9 mouse cellular contexts compared by ENCODE assay signal in the genomic region with DNA sequence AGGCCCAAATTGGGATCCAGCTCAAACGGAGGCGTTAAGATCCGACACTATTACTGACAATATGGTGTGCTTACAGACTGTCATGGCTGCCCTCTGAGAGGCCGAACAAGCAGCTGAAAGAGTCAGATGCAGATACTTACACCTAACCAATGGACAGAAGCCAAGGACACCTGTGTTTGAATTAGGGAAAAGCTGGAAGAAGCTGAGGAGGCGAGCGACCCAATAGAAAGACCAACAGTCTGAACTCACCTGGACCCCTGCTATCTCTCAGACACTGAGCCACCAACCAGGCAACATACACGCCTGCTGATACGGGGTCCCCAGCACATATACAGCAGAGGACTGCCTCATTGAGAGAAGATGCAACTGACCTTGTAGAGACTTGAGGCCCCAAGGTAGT. TPM values are rescaled to one million over a fixed set of nuclear protein-coding genes. Genes with fewer than 3 reads are reported as not detected.
DNase-seq lines count a peak whose midpoint lies in the region; ATAC-seq lines count a peak whose summit lies in the region.
"Had no signal": no experiment of that assay in that cellular context is flagged by ENCODE, and none has a peak within 500 bp of the region (broad histone marks: within the 10 kb centered on the region; RNA-seq: fewer than 3 reads in every experiment).

A gene (plus strand): TSS at position 301 of the 400 bp plus-strand sequence.

- no peaks in the 10 kb centered on the region for H3K9me3 ChIP-seq in kidney, embryonic 15.5 days (replicated peaks)
- H3K9me3 ChIP-seq: liver, embryonic 13.5 days had no signal

- H3K4me3 ChIP-seq in kidney, embryonic 15.5 days (replicated peaks), result no peak within 1 kb of the TSS
- H3K4me3 ChIP-seq: liver, embryonic 13.5 days had no signal

- ATAC-seq in kidney, embryonic 15.5 days (replicated peaks; ENCODE audit: low FRiP score), result no peak
- ATAC-seq in hematopoietic stem cell, adult 5-6 weeks (replicated peaks in 1 of 2; ENCODE audit: insufficient read depth in 1 of 2, low FRiP score in 2 of 2, low TSS enrichment in 1 of 2, low read depth in 1 of 2, poor library complexity in 2 of 2, severe bottlenecking in 2 of 2), result no peak
- no peak for ATAC-seq in megakaryocyte progenitor cell, adult 5-6 weeks (replicated peaks; ENCODE audit: poor library complexity)
- ATAC-seq in frontal cortex, adult (ENCODE audit: low TSS enrichment), result no peak

- no peak within 1 kb of the TSS for H3K27ac ChIP-seq in kidney, embryonic 15.5 days
- H3K27ac ChIP-seq: liver, embryonic 13.5 days had no signal

- no peaks in the 10 kb centered on the region for H3K27me3 ChIP-seq in kidney, embryonic 15.5 days
- H3K27me3 ChIP-seq: liver, embryonic 13.5 days had no signal

- H3K36me3 ChIP-seq in kidney, embryonic 15.5 days, result no peaks in the 10 kb centered on the region
- H3K36me3 ChIP-seq: liver, embryonic 13.5 days had no signal

- no peak for DNase-seq in kidney, adult 11 months
- no peak for DNase-seq in adrenal gland, postnatal 36 days
- no peak for DNase-seq in thymus, postnatal 36 days
- DNase-seq in thymus, adult 18-20 months, result no peak
- DNase-seq: liver, embryonic 13.5 days had no signal

- H3K4me1 ChIP-seq in kidney, embryonic 15.5 days, result no peaks in the 10 kb centered on the region
- H3K4me1 ChIP-seq: liver, embryonic 13.5 days had no signal

- no peak within 1 kb of the TSS for H3K4me2 ChIP-seq in kidney, embryonic 15.5 days
- H3K4me2 ChIP-seq: liver, embryonic 13.5 days had no signal

- no peak within 1 kb of the TSS for H3K9ac ChIP-seq in kidney, embryonic 15.5 days
- H3K9ac ChIP-seq: liver, embryonic 13.5 days had no signal

- WGBS in kidney, embryonic 15.5 days, result 96% methylated on average over 8 of the region's 8 CpGs

RNA-seq across cellular contexts. Expression of the gene that starts here (rescaled TPM):
- polyA plus RNA-seq in kidney, embryonic 15.5 days (2015; fragmentation: Nextera tagmentation; extraction: Ambion mirVana), result 23.9 and 27.9 TPM in 2 replicates
- 10 to 100 TPM; 12.8 to 14.6 TPM for total RNA-seq in adrenal gland, postnatal 36 days (2021)
- 10.0 and 19.3 TPM in 2 replicates for total RNA-seq in hematopoietic stem cell, adult 5-6 weeks (2017)
- 31.1 and 32.2 TPM in 2 replicates for total RNA-seq in megakaryocyte progenitor cell, adult 5-6 weeks (2015)
- 10.1 and 12.6 TPM in 2 replicates for total RNA-seq in megakaryocyte progenitor cell, adult 5-6 weeks (2017)
